Mouse (Mus musculus): ENCODE results near the gene Spata32.

GRCm38 (mm10) chr11:103223951-103224456 lies 5.8 kb upstream of the Spata32 start:
- TF ChIP-seq CTCF (IDR thresholded peaks at IDR 0.05; ENCODE audit: low read depth, low read length): no peak
- no peak for TF ChIP-seq POLR2A (IDR thresholded peaks at IDR 0.05; ENCODE audit: insufficient read depth, low read length)
- no peak for TF ChIP-seq EP300 (IDR thresholded peaks at IDR 0.05; ENCODE audit: insufficient read depth, low read depth, low read length)
